Mouse (Mus musculus): Measurements from ENCODE around the gene Tpi1. TPM values are rescaled to one million over a fixed set of nuclear protein-coding genes. Genes with fewer than 3 reads are reported as not detected.

Tpi1 gene
- polyA plus RNA-seq, 1 experiment from 2014 or later, result 621 TPM

DNA sequence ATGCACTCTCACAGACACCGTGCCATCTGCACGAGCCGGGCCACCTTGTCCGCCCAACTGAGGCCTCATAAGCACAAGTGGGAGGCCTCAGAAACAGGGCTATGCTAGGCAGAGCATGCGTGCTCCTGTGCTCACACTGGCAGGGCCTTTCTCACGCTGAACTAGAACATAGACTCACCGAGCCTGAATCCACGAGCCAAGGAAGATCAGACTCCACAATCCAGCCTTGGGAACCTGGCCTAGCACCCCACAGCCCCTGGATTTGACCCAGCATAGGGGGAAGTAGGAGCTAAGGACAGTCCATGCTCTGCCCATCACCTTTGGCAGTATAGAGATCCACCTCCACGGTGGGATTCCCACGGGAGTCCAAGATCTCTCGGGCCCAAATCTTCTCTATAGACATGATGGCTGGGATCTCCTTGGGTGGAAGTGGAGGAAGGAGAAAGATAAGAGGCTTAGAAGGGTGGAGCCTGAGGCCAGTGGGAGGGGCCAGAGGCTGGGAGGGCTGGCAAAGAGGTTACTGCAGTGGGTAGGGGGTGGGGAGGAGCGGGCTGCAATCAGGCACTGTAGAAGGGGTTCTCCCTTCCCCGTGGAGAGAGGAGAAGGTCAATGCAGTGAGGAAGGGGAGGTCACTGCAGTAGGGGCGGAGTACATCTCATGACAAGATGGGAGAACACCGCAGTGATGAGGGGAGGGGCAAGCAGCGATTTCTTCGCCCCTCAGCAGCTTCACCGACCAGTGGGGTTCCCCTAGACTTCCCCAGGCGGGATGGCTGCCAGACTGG lies 46.0 kb downstream of the Tpi1 start:
- WGBS, result 19% methylated on average over 19 of the region's 19 CpGs
- Histone ChIP-seq H3K27ac (0 out of 2 replicates have a peak overlapping the region, but pooled peaks have one; percentile 36), H3K36me3 (no peaks in the 10 kb centered on the region), H3K4me2 (replicated peaks) (peak overlapping the region; percentile 77), H3K4me1 (peaks cover 20% of the 10 kb centered on the region), H3K9me3 (no peaks in the 10 kb centered on the region), H3K4me3 (peak overlapping the region; percentile 46), H3K27me3 (peaks cover 17% of the 10 kb centered on the region), H3K9ac (0 out of 2 replicates have a peak overlapping the region, but pooled peaks have one; percentile 56)
- ATAC-seq (ENCODE audit: insufficient number of reproducible peaks, insufficient read depth, low FRiP score, low TSS enrichment), result peak; percentile 44; the same call in 1 of the 2 replicates

- WGBS, result 31% methylated on average over 4 of the region's 4 CpGs
- no peak for ATAC-seq (ENCODE audit: insufficient number of reproducible peaks, insufficient read depth, low FRiP score, low TSS enrichment)
- H3K4me2 ChIP-seq (replicated peaks), result 0 out of 2 replicates have a peak overlapping the region, but pooled peaks have one; percentile 77
- no peak overlapping the region for H3K9ac ChIP-seq
- peaks cover 17% of the 10 kb centered on the region for H3K27me3 ChIP-seq
- H3K4me3 ChIP-seq, result no peak overlapping the region
- H3K27ac ChIP-seq, result no peak overlapping the region
- H3K9me3 ChIP-seq, result no peaks in the 10 kb centered on the region
- peaks cover 20% of the 10 kb centered on the region for H3K4me1 ChIP-seq
- no peaks in the 10 kb centered on the region for H3K36me3 ChIP-seq
Measured at GRCm38 (mm10) chr6:124767536-124767919, 46.6 kb downstream of the Tpi1 start.

DNA sequence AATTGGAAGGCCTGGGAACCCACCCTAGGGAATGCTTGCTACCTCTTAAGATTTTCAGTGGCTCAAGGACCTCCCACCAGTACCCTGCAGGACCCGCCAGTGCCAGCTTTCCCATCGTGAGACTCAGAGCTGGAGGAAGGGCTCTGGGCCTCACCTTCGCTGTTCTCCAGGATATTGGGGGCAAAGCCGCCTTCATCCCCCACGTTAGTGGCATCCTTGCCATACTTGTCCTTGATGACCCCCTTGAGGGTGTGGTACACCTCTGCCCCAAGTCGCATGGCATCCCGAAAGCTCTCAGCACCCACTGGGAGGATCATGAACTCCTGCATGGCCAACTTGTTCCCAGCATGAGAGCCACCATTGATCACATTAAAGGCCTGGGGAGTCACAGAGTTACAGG lies 48.1 kb downstream of the Tpi1 start:
- Histone ChIP-seq H3K4me3 (no peak overlapping the region), H3K4me2 (replicated peaks) (no peak overlapping the region), H3K27me3 (peaks cover 17% of the 10 kb centered on the region), H3K9ac (no peak overlapping the region), H3K9me3 (no peaks in the 10 kb centered on the region), H3K27ac (no peak overlapping the region), H3K36me3 (no peaks in the 10 kb centered on the region), H3K4me1 (peaks cover 20% of the 10 kb centered on the region)
- WGBS, result 83% methylated on average over 7 of the region's 7 CpGs
- ATAC-seq (ENCODE audit: insufficient number of reproducible peaks, insufficient read depth, low FRiP score, low TSS enrichment), result no peak

Other genes starting within 250 kb of the Tpi1 start
- not detected in 2 replicates for gene C1rb, start 244.0 kb downstream of the Tpi1 start, polyA plus RNA-seq (2016; fragmentation: Nextera tagmentation; extraction: Ambion mirVana)
- not detected in 2 replicates for gene C1s2, start 178.2 kb downstream of the Tpi1 start, polyA plus RNA-seq (2016; fragmentation: Nextera tagmentation; extraction: Ambion mirVana)
- 46.0 and 49.1 TPM in 2 replicates for gene Lpcat3, start 151.3 kb downstream of the Tpi1 start, polyA plus RNA-seq (2016; fragmentation: Nextera tagmentation; extraction: Ambion mirVana)
- gene Emg1, start 102.1 kb downstream of the Tpi1 start, polyA plus RNA-seq (2016; fragmentation: Nextera tagmentation; extraction: Ambion mirVana), result 192 and 199 TPM in 2 replicates
- gene Phb2, start 102.0 kb downstream of the Tpi1 start, polyA plus RNA-seq (2016; fragmentation: Nextera tagmentation; extraction: Ambion mirVana), result 359 and 370 TPM in 2 replicates
- gene Ptpn6, start 75.6 kb downstream of the Tpi1 start, polyA plus RNA-seq (2016; fragmentation: Nextera tagmentation; extraction: Ambion mirVana), result 6.7 TPM in 2 replicates
- 498 and 530 TPM in 2 replicates for gene Grcc10, start 72.9 kb downstream of the Tpi1 start, polyA plus RNA-seq (2016; fragmentation: Nextera tagmentation; extraction: Ambion mirVana)
- not detected in 2 replicates for gene Gm45234, start 58.3 kb downstream of the Tpi1 start, polyA plus RNA-seq (2016; fragmentation: Nextera tagmentation; extraction: Ambion mirVana)
- gene Atn1, start 57.8 kb downstream of the Tpi1 start, polyA plus RNA-seq (2016; fragmentation: Nextera tagmentation; extraction: Ambion mirVana), result 20.1 and 20.5 TPM in 2 replicates
- gene Eno2, start 44.6 kb downstream of the Tpi1 start, polyA plus RNA-seq (2016; fragmentation: Nextera tagmentation; extraction: Ambion mirVana), result 9.7 and 10.2 TPM in 2 replicates
- gene Lrrc23, start 34.6 kb downstream of the Tpi1 start, polyA plus RNA-seq (2016; fragmentation: Nextera tagmentation; extraction: Ambion mirVana), result 0.59 and 1.0 TPM in 2 replicates
- 7.8 and 10.5 TPM in 2 replicates for gene Spsb2, start 5.6 kb downstream of the Tpi1 start, polyA plus RNA-seq (2016; fragmentation: Nextera tagmentation; extraction: Ambion mirVana)
- gene Usp5, start 15.2 kb upstream of the Tpi1 start, polyA plus RNA-seq (2016; fragmentation: Nextera tagmentation; extraction: Ambion mirVana), result 191 and 197 TPM in 2 replicates
- gene Cdca3, start 15.3 kb upstream of the Tpi1 start, polyA plus RNA-seq (2016; fragmentation: Nextera tagmentation; extraction: Ambion mirVana), result 157 and 166 TPM in 2 replicates
- gene Gnb3, start 26.0 kb upstream of the Tpi1 start, polyA plus RNA-seq (2016; fragmentation: Nextera tagmentation; extraction: Ambion mirVana), result 0.58 and 1.0 TPM in 2 replicates
- 61.7 and 68.9 TPM in 2 replicates for gene P3h3, start 43.5 kb upstream of the Tpi1 start, polyA plus RNA-seq (2016; fragmentation: Nextera tagmentation; extraction: Ambion mirVana)
- gene Gpr162, start 49.7 kb upstream of the Tpi1 start, polyA plus RNA-seq (2016; fragmentation: Nextera tagmentation; extraction: Ambion mirVana), result 3.4 and 3.6 TPM in 2 replicates
- gene Cd4, start 73.9 kb upstream of the Tpi1 start, polyA plus RNA-seq (2016; fragmentation: Nextera tagmentation; extraction: Ambion mirVana), result 0.09 and 0.39 TPM in 2 replicates
- gene Lag3, start 97.4 kb upstream of the Tpi1 start, polyA plus RNA-seq (2016; fragmentation: Nextera tagmentation; extraction: Ambion mirVana), result 3.1 and 4.1 TPM in 2 replicates
- gene Ptms, start 105.8 kb upstream of the Tpi1 start, polyA plus RNA-seq (2016; fragmentation: Nextera tagmentation; extraction: Ambion mirVana), result 390 and 395 TPM in 2 replicates
- 419 and 427 TPM in 2 replicates for gene Mlf2, start 117.1 kb upstream of the Tpi1 start, polyA plus RNA-seq (2016; fragmentation: Nextera tagmentation; extraction: Ambion mirVana)
- gene Cops7a, start 151.2 kb upstream of the Tpi1 start, polyA plus RNA-seq (2016; fragmentation: Nextera tagmentation; extraction: Ambion mirVana), result 119 and 121 TPM in 2 replicates
- 5.5 and 6.2 TPM in 2 replicates for gene Pianp, start 182.4 kb upstream of the Tpi1 start, polyA plus RNA-seq (2016; fragmentation: Nextera tagmentation; extraction: Ambion mirVana)
- 22.3 and 24.4 TPM in 2 replicates for gene Zfp384, start 194.8 kb upstream of the Tpi1 start, polyA plus RNA-seq (2016; fragmentation: Nextera tagmentation; extraction: Ambion mirVana)
- 165 and 176 TPM in 2 replicates for gene Ing4, start 225.5 kb upstream of the Tpi1 start, polyA plus RNA-seq (2016; fragmentation: Nextera tagmentation; extraction: Ambion mirVana)
- 17.6 and 21.0 TPM in 2 replicates for gene Acrbp, start 235.4 kb upstream of the Tpi1 start, polyA plus RNA-seq (2016; fragmentation: Nextera tagmentation; extraction: Ambion mirVana)